Mouse (Mus musculus) Patski (cell line): ENCODE measurements at regions not wholly inside any gene's neighbourhood (a gene's known extent, or its start where the extent isn't known, plus 50 kb on each side); places are given as distances from the start of the nearest gene placed in this dataset.

Experiments
- ATAC-seq: fragments of 100-300 bp; one replicate; pipeline ENCODE4 v1.8.0; 2021
- CTCF ChIA-PET: fragments of 350-600 bp; sonication (Branson Sonifier 250); formaldehyde crosslinking; loops from one replicate; lab custom pipeline; 2022; ENCODE audit warnings: inconsistent platforms; lab: Charles Lee
- POLR2A ChIA-PET: fragments of 350-600 bp; sonication (Branson Sonifier 250); formaldehyde crosslinking; loops from one replicate; lab custom pipeline; 2022; ENCODE audit warnings: antibody characterized with exemption, inconsistent platforms; lab: Charles Lee
- DNase-seq: peaks from one replicate; pipeline ENCODE4 v3.0.0-alpha.2; 2011; ENCODE audit warnings: low read depth, low spot score
- H3K27me3 ChIP-seq: fragments of 371-371 bp; one replicate; pipeline ENCODE4 v1.5.1; 2021
- CTCF ChIP-seq: fragments of 100-300 bp; IDR thresholded peaks from one replicate; pipeline ENCODE4 v1.5.1; 2021
- in situ Hi-C: fragments of 300-500 bp; cut with MboI; formaldehyde crosslinking; loops from 3 replicates; pipeline ENCODE4 v1.11.1; 2018; ENCODE audit warnings: low pct_unique_long_range_greater_than_20kb, mixed read lengths

DNA sequence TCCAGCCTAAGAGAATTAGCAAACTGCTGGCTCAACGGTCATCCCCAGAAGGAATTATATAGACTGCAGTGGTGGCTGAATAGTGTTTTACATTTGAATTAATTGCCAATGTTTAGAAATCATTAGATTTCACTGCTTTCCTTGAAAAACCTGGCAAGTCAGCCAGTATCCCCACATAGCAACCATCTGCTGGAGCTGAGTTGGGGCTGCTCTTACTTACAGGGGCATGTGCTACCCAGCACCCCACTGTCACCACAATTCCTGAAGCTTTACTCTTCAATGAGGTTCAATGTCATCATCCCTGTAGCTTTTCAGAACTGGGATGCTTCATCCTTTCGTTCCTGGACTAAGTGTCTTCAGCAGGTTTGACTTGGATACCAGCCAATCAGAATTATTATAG, 73.9 kb upstream of the Tenm2 start:
- in situ Hi-C loops: no loop called here
- no peak for DNase-seq
- no peaks in the 10 kb centered on the region for H3K27me3 ChIP-seq
- ChIA-PET POLR2A (no interaction called here), CTCF (interaction anchor here (1.3 kb wide), 1 partner anchor 50 kb away, joined by 3 read pairs; no protein-coding TSS in a partner anchor)
- no peak for TF ChIP-seq CTCF
- no peak for ATAC-seq

- POLR2A ChIA-PET: no interaction called here
- TF ChIP-seq CTCF: no peak
- no peaks in the 10 kb centered on the region for H3K27me3 ChIP-seq
- in situ Hi-C loops: no loop called here
- DNase-seq (no peak), ATAC-seq (no peak)
- CTCF ChIA-PET: no interaction called here
These were observed 70.9 kb upstream of the Tenm2 start for GRCm38 (mm10) chr11:37306656-37307055.
